11 mouse cellular contexts compared by ENCODE assay signal in genomic region chr9:7554382-7554781, GRCm38 (mm10). TPM values are rescaled to one million over a fixed set of nuclear protein-coding genes. Genes with fewer than 3 reads are reported as not detected.
DNase-seq lines count a peak whose midpoint lies in the region; ATAC-seq and TF ChIP-seq lines count a peak whose summit lies in the region.
"Had no signal": no experiment of that assay in that cellular context is flagged by ENCODE, and none has a peak within 500 bp of the region (broad histone marks: within the 10 kb centered on the region; RNA-seq: fewer than 3 reads in every experiment).

No protein-coding gene starts in this region.

- peak; percentile 26 for DNase-seq in kidney, adult 18-20 months
- DNase-seq in B cell, adult 2 months = peak; percentile 46 to 48
- DNase-seq in G1E (ENCODE audit: low spot score) = no peak
- DNase-seq in induced T-regulatory cell, adult 2 months (ENCODE audit: low read depth) = peak; percentile 55
- peak; percentile 22 for DNase-seq in stomach, postnatal 0 days (ENCODE audit: low spot score)
- DNase-seq in urinary bladder, postnatal 10 days (ENCODE audit: low spot score) = no peak

- no peaks in the 10 kb centered on the region for H3K36me3 ChIP-seq in kidney, embryonic 14.5 days (ENCODE audit: control insufficient read depth, insufficient read depth, low read length)
- H3K36me3 ChIP-seq in G1E (replicated peaks) = no peaks in the 10 kb centered on the region
- no peaks in the 10 kb centered on the region for H3K36me3 ChIP-seq in stomach, postnatal 0 days (ENCODE audit: control insufficient read depth, insufficient read depth, low read length)
- H3K36me3 ChIP-seq: embryonic facial prominence, embryonic 12.5 days had no signal

- H3K4me3 ChIP-seq in kidney, embryonic 14.5 days (ENCODE audit: low read length) = no peak overlapping the region
- no peak overlapping the region for H3K4me3 ChIP-seq in G1E (ENCODE audit: low read depth, low read length)
- no peak overlapping the region for H3K4me3 ChIP-seq in stomach, postnatal 0 days (ENCODE audit: low read depth, low read length)
- H3K4me3 ChIP-seq: embryonic facial prominence, embryonic 12.5 days had no signal

- no peaks in the 10 kb centered on the region for H3K27me3 ChIP-seq in kidney, embryonic 14.5 days (ENCODE audit: control insufficient read depth, insufficient read depth, low read length)
- no peaks in the 10 kb centered on the region for H3K27me3 ChIP-seq in G1E (ENCODE audit: insufficient read depth, low read length)
- H3K27me3 ChIP-seq in stomach, postnatal 0 days (ENCODE audit: control insufficient read depth, insufficient read depth, low read length) = no peaks in the 10 kb centered on the region
- H3K27me3 ChIP-seq: embryonic facial prominence, embryonic 12.5 days had no signal

- H3K4me2 ChIP-seq in kidney, embryonic 14.5 days (replicated peaks; ENCODE audit: low read depth, low read length) = no peak overlapping the region
- H3K4me2 ChIP-seq in stomach, postnatal 0 days (replicated peaks; ENCODE audit: low read depth) = no peak overlapping the region
- H3K4me2 ChIP-seq: embryonic facial prominence, embryonic 12.5 days had no signal

- no peak for ATAC-seq in kidney, embryonic 14.5 days (ENCODE audit: low FRiP score, low TSS enrichment)
- ATAC-seq in G1E (ENCODE audit: extremely low read depth, insufficient number of reproducible peaks, low FRiP score, poor library complexity, severe bottlenecking) = no peak
- no peak for ATAC-seq in stomach, postnatal 0 days (ENCODE audit: low FRiP score, low TSS enrichment)
- no peak for ATAC-seq in monocyte, adult 5-6 weeks (replicated peaks; ENCODE audit: insufficient number of reproducible peaks, low FRiP score, low TSS enrichment, poor library complexity, severe bottlenecking)

- no peaks in the 10 kb centered on the region for H3K4me1 ChIP-seq in kidney, embryonic 14.5 days (ENCODE audit: control insufficient read depth, insufficient read depth, low read length)
- peaks cover 3% of the 10 kb centered on the region; the same call in 1 of the 2 replicates for H3K4me1 ChIP-seq in G1E (ENCODE audit: insufficient read depth, low read depth, low read length)
- H3K4me1 ChIP-seq in stomach, postnatal 0 days (replicated peaks; ENCODE audit: control insufficient read depth, insufficient read depth) = no peaks in the 10 kb centered on the region
- H3K4me1 ChIP-seq: embryonic facial prominence, embryonic 12.5 days had no signal

- no peaks in the 10 kb centered on the region for H3K9me3 ChIP-seq in kidney, embryonic 14.5 days (ENCODE audit: control insufficient read depth, low read length)
- H3K9me3 ChIP-seq in G1E (replicated peaks) = no peaks in the 10 kb centered on the region
- H3K9me3 ChIP-seq in stomach, postnatal 0 days (ENCODE audit: control insufficient read depth, low read length) = no peaks in the 10 kb centered on the region
- H3K9me3 ChIP-seq: embryonic facial prominence, embryonic 12.5 days had no signal

- no peak overlapping the region for H3K27ac ChIP-seq in kidney, embryonic 14.5 days (ENCODE audit: low read depth, low read length)
- H3K27ac ChIP-seq in stomach, postnatal 0 days (replicated peaks) = no peak overlapping the region
- H3K27ac ChIP-seq: embryonic facial prominence, embryonic 12.5 days had no signal

- peak; percentile 39; the same call in 1 of the 2 replicates for TF ChIP-seq CTCF in G1E (IDR thresholded peaks at IDR 0.05; ENCODE audit: low read depth, low read length)
- TF ChIP-seq CTCF in stomach, postnatal 0 days (IDR thresholded peaks at IDR 0.05; ENCODE audit: low read depth) = peak; percentile 74

- no peak for TF ChIP-seq EP300 in stomach, postnatal 0 days (optimal IDR thresholded peaks at IDR 0.05)

- 39% methylated on average over 3 of the region's 3 CpGs for WGBS in kidney, embryonic 14.5 days
- 37% methylated on average over 3 of the region's 3 CpGs for WGBS in stomach, postnatal 0 days

- no peak overlapping the region for H3K9ac ChIP-seq in kidney, embryonic 14.5 days (ENCODE audit: low read depth, low read length)
- H3K9ac ChIP-seq in stomach, postnatal 0 days (ENCODE audit: low read length) = no peak overlapping the region
- H3K9ac ChIP-seq: embryonic facial prominence, embryonic 12.5 days had no signal

RNA-seq across cellular contexts. Expression of gene Mmp8, which starts 3.9 kb away (rescaled TPM):
- 0.16 and 0.17 TPM in 2 replicates for polyA plus RNA-seq in kidney, embryonic 14.5 days (2014; fragmentation: Nextera tagmentation; extraction: Ambion mirVana)
- total RNA-seq in G1E (2014; fragmentation: Nextera tagmentation) (not detected in 2 replicates), G1E (2017) (0.52 and 0.71 TPM in 2 replicates)
- polyA plus RNA-seq in G1E (2012) = 0.03 and 0.20 TPM in 2 replicates
- 0.16 TPM in 2 replicates for polyA plus RNA-seq in stomach, postnatal 0 days (2015; fragmentation: Nextera tagmentation; extraction: Ambion mirVana)
- total RNA-seq in monocyte, adult 5-6 weeks (2017) = 1.5 to 1.7 TPM in 2 of 3 replicates, not detected in the other
- total RNA-seq: layer of hippocampus, postnatal 25 days had no signal
- polyA plus RNA-seq: neural tube, embryonic 14.5 days had no signal

RNA-seq across cellular contexts. Expression of gene Mmp27, which starts 16.8 kb away (rescaled TPM):
- polyA plus RNA-seq in kidney, embryonic 14.5 days (2014; fragmentation: Nextera tagmentation; extraction: Ambion mirVana) = not detected in 2 replicates
- 0.68 TPM in 1 of 2 replicates, not detected in the other for total RNA-seq in G1E (2014; fragmentation: Nextera tagmentation)
- total RNA-seq in G1E (2017) = 3.4 and 3.5 TPM in 2 replicates
- polyA plus RNA-seq in G1E (2012) = not detected in 2 replicates
- polyA plus RNA-seq in stomach, postnatal 0 days (2015; fragmentation: Nextera tagmentation; extraction: Ambion mirVana) = not detected in 2 replicates
- not detected in 3 replicates for total RNA-seq in monocyte, adult 5-6 weeks (2017)
- total RNA-seq: layer of hippocampus, postnatal 25 days had no signal
- polyA plus RNA-seq: embryonic facial prominence, embryonic 12.5 days; neural tube, embryonic 14.5 days had no signal

RNA-seq across cellular contexts. Expression of gene Mmp10, which starts 52.2 kb away (rescaled TPM):
- polyA plus RNA-seq in kidney, embryonic 14.5 days (2014; fragmentation: Nextera tagmentation; extraction: Ambion mirVana) = not detected in 2 replicates
- total RNA-seq in G1E (2014; fragmentation: Nextera tagmentation) (not detected in 2 replicates), G1E (2017) (0.05 TPM in 1 of 2 replicates, not detected in the other)
- polyA plus RNA-seq in G1E (2012) = not detected in 2 replicates
- not detected in 2 replicates for polyA plus RNA-seq in stomach, postnatal 0 days (2015; fragmentation: Nextera tagmentation; extraction: Ambion mirVana)
- total RNA-seq in monocyte, adult 5-6 weeks (2017) = not detected in 3 replicates
- total RNA-seq: layer of hippocampus, postnatal 25 days had no signal
- polyA plus RNA-seq: embryonic facial prominence, embryonic 12.5 days; neural tube, embryonic 14.5 days had no signal

Comparison
In these comparisons a context has a peak if more than half of its experiments do, and no peak if none do; other contexts are left out.
1. DNase-seq: peak in kidney, adult 18-20 months (single experiment), B cell, adult 2 months (2 of 2), induced T-regulatory cell, adult 2 months (single experiment) and stomach, postnatal 0 days (single experiment); none in G1E (single experiment) and urinary bladder, postnatal 10 days (single experiment).